Mouse (Mus musculus) thymus, postnatal 0 days (tissue): Measurements from ENCODE around the gene Pdzrn4. TPM values are rescaled to one million over a fixed set of nuclear protein-coding genes. Genes with fewer than 3 reads are reported as not detected.

Source experiments
- DNase-seq: peaks from one replicate; pipeline ENCODE4 v3.0.0-alpha.2; 2015; ENCODE audit warnings: low spot score
- polyA plus RNA-seq: library from polyadenylated mRNA; unstranded; fragments of >200 nt; fragmentation: Nextera tagmentation; extraction: Ambion mirVana; gene quantifications from 2 replicates; pipeline ENCODE4 v1.2.1, GENCODE M21; 2015

Pdzrn4 gene
- polyA plus RNA-seq, 1 experiment from 2014 or later = 0.83 TPM

DNA sequence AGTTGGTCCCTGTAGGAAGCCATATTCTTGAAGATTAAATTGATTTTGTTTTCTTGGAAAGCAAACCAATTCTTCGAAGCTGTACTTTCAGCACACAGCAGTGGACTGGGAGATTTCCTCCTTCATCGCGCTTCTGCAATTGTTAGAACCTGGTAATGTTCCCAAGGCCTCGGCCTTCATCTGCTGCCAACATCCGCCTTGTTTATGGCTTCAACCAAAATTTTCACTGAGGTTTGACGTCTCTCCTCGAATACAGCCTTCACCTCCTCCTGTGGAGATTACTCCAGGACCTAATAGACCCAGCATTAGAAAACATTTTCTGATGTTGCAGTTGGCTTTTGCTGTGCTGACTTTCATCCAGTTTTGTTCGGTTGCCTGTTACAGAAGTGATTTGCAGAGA lies 307.5 kb downstream of the Pdzrn4 start:
- no peak for DNase-seq

DNA sequence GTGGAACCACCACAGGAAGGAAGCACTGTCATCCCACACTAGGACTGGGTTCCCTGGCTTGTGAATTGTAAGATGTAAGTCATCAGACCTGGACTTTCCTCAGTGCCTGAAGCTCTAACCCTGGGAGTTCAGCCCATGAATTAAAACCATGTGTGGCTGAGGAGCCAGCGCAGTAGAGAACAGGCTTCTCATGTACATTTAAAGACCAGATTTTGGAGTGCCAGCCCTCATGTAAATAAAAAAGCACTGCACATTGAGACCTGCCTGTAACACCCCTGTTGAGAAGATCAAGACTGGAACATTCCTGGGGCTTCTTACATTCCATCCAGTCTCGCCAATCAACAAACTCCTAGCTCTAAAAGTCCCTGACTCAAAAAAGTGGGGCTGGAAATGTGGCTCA lies 342.0 kb downstream of the Pdzrn4 start:
- DNase-seq = no peak

DNA sequence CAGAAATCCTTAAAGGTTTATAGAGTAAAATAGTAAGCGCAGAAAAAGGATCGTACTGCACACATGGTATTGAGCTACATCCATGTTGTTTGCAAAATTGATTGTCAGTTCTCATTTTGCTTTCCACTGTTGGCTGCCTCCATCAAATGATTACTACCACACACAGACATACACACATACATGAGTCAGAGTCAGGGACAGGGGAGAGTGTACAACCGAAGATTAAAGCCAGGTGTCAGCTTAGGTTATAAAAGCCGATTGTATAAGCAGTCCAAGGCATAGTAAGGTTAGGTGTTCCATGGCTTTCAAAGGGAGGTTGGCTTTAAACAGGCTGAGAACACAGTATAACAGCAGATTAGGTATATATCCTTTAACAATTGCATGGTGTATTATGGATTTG lies 343.2 kb downstream of the Pdzrn4 start:
- DNase-seq = no peak

DNA sequence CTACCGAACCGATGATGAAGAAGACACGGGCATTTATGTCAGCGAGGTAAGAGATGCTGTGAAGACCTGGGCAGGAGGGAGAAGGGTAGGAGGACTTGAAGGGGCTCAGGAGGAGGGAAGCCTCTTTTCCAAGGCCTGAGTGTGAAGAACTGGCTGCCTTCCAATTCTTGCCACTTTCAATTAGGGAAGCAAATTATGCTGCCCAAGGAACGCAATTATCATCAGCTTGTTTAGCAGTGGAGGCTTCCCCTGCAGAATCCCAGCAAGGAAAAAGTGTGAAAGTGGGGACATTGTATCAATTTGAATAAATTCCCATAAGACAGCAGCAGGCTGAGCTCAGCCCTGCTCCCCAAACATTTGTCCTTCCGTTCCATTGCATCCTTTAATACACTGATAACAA lies 346.9 kb downstream of the Pdzrn4 start:
- DNase-seq = no peak

DNA sequence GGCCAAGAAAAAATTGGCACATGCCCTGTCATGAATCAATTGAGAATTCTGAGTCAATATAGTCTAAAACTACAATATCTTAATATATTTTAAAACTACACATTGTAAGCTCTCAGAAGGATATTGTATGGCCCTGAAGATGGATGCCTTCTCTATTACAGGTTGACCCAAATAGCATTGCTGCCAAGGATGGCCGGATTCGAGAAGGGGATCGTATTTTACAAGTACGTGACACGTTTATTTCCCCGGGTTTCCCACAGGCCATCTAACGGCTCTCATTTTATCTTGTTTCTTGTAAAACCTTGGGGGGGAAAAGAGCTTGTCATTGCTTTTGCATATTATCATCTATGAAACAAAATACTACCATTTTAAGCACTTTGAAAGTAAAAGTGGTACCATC lies 349.4 kb downstream of the Pdzrn4 start:
- no peak for DNase-seq

DNA sequence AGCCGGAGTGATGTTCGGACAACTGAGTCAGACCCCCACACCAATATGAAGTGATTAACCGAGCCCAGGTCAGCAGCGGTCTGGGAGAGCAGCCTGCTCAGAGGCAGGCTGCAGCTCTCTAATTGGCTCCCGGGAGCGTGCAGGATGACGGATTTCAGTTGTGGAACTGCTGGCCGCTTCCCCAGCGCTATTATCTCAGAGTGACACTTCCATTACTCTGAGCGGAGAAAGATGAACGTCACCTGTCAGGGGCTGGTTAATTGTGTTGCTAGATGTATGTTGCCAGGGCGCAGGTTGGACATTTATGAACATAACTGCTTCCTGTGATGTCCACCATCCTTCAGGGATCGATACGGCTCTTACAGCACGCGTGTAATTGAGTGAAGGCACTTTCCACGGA lies 355.5 kb downstream of the Pdzrn4 start:
- no peak for DNase-seq

DNA sequence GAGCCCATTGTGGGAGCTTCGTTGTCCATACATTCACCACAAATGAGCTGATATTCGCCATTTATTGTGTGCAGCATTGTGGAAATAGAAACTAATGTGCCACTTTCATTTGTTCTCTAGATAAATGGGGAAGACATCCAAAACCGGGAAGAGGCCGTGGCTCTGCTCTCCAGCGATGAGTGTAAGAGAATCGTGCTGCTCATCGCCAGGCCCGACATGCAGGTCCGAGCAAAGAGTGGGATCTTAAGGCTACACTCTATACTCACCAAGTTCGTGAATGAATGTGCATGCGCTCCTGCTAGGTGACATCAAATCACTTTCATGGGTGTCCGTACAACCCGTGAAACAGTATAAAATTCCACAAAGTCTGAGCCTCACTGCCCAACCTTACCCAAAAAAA lies 355.9 kb downstream of the Pdzrn4 start:
- no peak for DNase-seq

DNA sequence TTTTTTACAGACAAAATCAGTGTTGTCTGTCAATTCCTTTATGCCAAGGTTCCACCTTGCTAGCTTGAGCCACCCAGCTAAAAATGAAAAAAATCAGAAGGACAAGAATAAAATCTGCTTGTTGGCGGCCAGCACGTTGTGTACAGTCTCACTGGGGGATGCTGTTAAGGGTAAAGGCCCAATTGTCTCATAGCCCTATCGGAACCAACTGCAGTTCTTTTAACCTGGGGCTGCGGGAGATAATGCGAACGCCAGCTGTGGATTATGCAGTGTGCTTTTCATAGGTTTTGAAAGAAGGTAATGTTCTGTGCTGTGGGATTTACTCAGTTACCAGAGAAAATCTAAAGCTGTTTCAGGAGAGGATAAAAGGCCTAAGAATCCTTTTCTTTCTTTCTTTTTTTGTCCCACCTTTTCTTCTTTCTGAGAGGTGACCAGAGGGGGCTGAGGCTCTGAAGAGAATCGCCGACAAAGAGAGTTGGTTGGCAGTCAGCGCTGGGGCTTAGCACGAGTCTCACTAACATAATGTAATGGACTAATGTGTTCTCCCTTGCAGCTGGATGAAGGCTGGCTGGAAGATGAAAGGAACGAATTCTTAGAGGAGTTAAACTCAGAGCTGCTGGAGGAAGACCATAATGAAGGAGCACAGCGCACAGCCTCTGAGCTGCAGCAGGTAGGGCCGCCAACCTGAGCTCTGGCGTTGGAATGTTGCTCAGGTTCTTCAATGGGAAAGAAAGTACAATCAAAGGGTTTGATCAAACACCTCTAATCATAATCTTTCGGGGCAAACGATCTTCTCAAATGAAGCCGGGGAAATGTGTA lies 360.6 kb downstream of the Pdzrn4 start:
- no peak for DNase-seq

DNA sequence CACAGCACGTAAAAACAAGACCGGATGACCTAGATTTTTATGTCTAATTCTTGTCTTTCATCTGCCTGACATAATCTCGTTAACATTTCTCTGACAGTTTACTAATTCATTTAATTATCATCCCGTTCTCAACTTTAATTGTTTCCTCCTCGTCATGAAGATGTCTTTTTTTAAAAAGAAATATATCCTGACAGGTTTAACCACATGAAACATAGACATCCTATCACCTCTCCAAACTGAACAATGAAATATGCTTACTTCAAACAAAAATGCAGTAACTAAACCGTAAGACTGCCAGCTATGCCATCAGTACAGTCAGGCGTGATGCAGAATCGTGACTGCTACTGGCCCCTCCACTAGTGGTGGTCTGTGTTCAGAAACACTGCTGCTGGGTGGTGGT lies 362.3 kb downstream of the Pdzrn4 start:
- DNase-seq = no peak

DNA sequence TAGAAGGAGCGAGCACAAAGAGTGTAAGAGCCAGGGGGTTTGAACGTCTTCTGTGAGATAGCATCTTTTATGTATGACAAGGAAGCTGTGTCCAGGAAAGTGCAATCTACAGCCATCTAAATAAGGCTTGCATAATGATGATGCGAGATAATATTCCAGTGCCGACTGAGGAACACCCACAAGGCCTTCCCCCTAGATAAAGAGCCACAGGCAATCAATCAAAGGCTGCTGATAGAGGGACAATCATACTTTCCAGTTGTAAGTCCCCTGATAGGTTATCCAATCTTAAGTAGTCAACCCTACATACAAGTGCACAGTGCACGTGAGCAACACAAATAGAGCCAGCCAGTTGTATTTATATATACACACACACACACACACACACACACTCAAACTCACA lies 366.6 kb downstream of the Pdzrn4 start:
- no peak for DNase-seq

DNA sequence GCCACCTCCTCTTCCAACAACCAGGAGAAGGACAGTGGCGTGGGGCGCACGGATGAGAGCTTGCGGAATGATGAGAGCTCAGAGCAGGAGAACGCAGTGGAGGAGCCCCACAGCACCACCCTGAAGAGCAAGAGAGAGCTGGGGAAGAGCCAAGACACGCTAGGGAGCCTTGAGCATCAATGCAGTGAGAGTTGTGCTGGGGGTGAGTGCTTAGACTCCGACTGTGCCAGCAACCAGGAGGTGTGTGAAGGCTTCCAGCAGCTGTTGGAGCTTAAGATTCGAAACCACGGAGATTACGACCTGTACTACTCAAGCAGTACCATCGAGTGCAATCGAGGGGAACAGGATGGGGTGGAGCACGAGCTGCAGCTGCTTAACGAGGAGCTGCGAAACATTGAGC lies 372.9 kb downstream of the Pdzrn4 start:
- DNase-seq = no peak

DNA sequence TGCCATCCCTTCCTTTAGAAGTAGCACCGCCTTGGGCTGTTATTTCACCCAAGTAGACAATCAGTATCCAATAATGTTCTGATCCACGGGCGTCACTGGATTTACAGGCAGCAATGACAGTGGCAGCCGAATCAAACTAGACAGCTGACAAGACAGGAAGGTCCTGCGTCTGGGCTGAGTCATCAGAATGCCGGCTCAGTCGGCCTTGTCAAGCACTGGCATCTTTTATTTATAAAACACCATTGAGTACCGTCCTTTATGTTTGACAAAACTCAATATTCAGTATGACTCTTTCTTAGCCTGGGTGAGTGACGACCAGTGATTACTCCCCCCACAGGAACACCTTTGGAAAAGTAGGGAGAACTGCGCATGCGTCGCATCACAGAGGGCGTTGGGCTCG lies 391.4 kb downstream of the Pdzrn4 start:
- no peak for DNase-seq

DNA sequence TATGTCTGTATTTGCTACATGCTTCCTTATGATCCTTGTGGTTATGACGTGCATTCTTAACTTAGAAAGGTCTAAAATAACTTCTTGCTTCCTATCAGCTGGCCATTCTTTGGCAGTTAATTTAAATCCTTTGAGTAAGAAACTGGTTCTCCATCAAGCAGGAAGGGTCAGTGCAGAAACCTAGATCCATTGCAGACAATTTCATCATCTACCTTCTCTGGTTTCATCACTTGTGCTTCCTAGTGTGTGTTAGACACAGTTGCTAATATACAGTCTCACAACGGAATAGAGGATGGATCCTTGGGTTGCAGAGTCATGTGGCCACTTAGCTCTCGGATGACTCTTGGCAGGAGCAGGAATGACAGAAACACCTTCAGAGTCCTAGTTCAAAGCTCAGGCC lies 397.6 kb downstream of the Pdzrn4 start:
- no peak for DNase-seq

DNA sequence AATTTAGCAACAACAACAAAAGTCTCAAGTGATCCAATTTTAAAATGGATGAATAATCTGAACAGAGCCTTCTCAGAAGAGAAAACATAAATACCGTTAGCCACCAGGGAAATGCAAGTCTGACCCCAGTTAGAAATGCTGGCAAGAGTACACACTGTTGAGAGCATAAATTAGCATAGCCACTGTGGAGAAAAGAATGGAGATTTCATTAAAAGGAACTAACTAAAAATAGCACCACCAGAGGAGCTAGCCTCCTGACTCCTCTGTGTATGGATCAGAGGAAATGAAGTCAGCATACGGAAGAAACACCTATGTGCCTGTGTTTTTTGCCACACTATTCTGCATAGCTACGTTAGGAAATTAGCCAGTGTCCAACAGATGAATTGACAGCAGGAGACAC lies 409.3 kb downstream of the Pdzrn4 start:
- no peak for DNase-seq

DNA sequence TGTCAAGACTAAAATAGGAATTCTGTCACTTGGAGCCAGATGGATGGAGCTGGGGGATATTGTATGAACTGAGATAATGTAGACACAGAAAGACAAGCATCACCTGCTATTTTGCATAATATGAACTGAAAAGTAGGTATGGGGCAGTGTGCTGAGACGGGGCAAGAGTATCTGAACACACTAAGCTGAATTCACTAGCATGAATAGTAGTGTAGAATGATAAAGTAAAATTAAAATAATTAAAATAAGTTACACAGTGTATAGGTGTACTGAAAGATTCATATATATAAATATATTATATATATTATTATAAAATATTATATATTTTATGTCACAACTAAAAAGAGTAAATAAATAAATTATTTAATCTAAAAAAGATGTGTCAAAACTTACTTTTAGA lies 409.7 kb downstream of the Pdzrn4 start:
- DNase-seq = no peak
